Mouse (Mus musculus): Measurements from ENCODE around the gene Leap2.
"Not testable (repeated sequence)": the region's sequence is repeated elsewhere in the genome, so short reads cannot be mapped to it uniquely, and the experiment has no call there.

Gene Leap2

GRCm38 (mm10) chr11:53441921-53442320, 19.0 kb upstream of the Leap2 start:
- no peak for DNase-seq (ENCODE audit: low spot score in 2 of 2)

- no peak for DNase-seq (ENCODE audit: low spot score in 2 of 2)
These were observed 13.4 kb upstream of the Leap2 start for GRCm38 (mm10) chr11:53436338-53436737.

GRCm38 (mm10) chr11:53435504-53435903, 12.5 kb upstream of the Leap2 start:
- DNase-seq (ENCODE audit: low spot score in 2 of 2): no peak

GRCm38 (mm10) chr11:53433057-53433456, 10.1 kb upstream of the Leap2 start:
- no peak for DNase-seq (ENCODE audit: low spot score in 2 of 2)

- DNase-seq (ENCODE audit: low spot score in 2 of 2): no peak
These were observed 8.5 kb upstream of the Leap2 start for GRCm38 (mm10) chr11:53431347-53432056.

GRCm38 (mm10) chr11:53430670-53431346, 7.8 kb upstream of the Leap2 start, which contains the start of the genes Uqcrq and Gdf9:
Gene Uqcrq, minus strand, starts transcription at chr11:53430831.
Gene Gdf9, plus strand, starts transcription at chr11:53431023.
- DNase-seq (ENCODE audit: low spot score in 2 of 2): peak; percentile 99 to 100

GRCm38 (mm10) chr11:53430300-53430669, 7.3 kb upstream of the Leap2 start:
- no peak for DNase-seq (ENCODE audit: low spot score in 2 of 2)

- DNase-seq (ENCODE audit: low spot score in 2 of 2): no peak
These were observed 6.2 kb upstream of the Leap2 start for GRCm38 (mm10) chr11:53429182-53429581.

GRCm38 (mm10) chr11:53428716-53429057, 5.7 kb upstream of the Leap2 start:
- no peak for DNase-seq (ENCODE audit: low spot score in 2 of 2)

- DNase-seq (ENCODE audit: low spot score in 2 of 2): no peak
These were observed 5.2 kb upstream of the Leap2 start for GRCm38 (mm10) chr11:53427993-53428715.

GRCm38 (mm10) chr11:53426914-53427313, 3.9 kb upstream of the Leap2 start:
- DNase-seq (ENCODE audit: low spot score in 2 of 2): not testable (repeated sequence)

GRCm38 (mm10) chr11:53425711-53426255, 2.8 kb upstream of the Leap2 start:
- no peak for DNase-seq (ENCODE audit: low spot score in 2 of 2)

- no peak for DNase-seq (ENCODE audit: low spot score in 2 of 2)
These were observed 2.3 kb upstream of the Leap2 start for GRCm38 (mm10) chr11:53425251-53425650.

GRCm38 (mm10) chr11:53424826-53425225, 1.9 kb upstream of the Leap2 start:
- DNase-seq (ENCODE audit: low spot score in 2 of 2): no peak

GRCm38 (mm10) chr11:53418048-53418447, 4.9 kb downstream of the Leap2 start:
- DNase-seq (ENCODE audit: low spot score in 2 of 2): no peak

GRCm38 (mm10) chr11:53413871-53414270, 9.1 kb downstream of the Leap2 start:
- no peak for DNase-seq (ENCODE audit: low spot score in 2 of 2)

- no peak for DNase-seq (ENCODE audit: low spot score in 2 of 2)
These were observed 11.2 kb downstream of the Leap2 start for GRCm38 (mm10) chr11:53411738-53412137.

- DNase-seq (ENCODE audit: low spot score in 2 of 2): no peak
These were observed 19.3 kb downstream of the Leap2 start for GRCm38 (mm10) chr11:53403638-53404037.

- no peak for DNase-seq (ENCODE audit: low spot score in 2 of 2)
These were observed 29.1 kb downstream of the Leap2 start for GRCm38 (mm10) chr11:53393856-53394255.

GRCm38 (mm10) chr11:53383758-53384428, 39.1 kb downstream of the Leap2 start:
- no peak for DNase-seq (ENCODE audit: low spot score in 2 of 2)

- no peak for DNase-seq (ENCODE audit: low spot score in 2 of 2)
These were observed 44.1 kb downstream of the Leap2 start for GRCm38 (mm10) chr11:53378918-53379317.

Measured in frontal cortex, postnatal 14 days (tissue).